Mouse (Mus musculus) adrenal gland, postnatal 14 days (tissue): Measurements from ENCODE around the gene Fam120b. TPM values are rescaled to one million over a fixed set of nuclear protein-coding genes. Genes with fewer than 3 reads are reported as not detected.
A peak's percentile ranks its signal among the peaks of the same experiment; 100 is the strongest.

ENCODE experiments used
- DNase-seq: peaks from one replicate; pipeline ENCODE4 v3.0.0; 2021; ENCODE audit warnings: mixed read lengths
- total RNA-seq: library from RNA; stranded (reverse); gene quantifications from 2 replicates; pipeline ENCODE4 v1.2.3, GENCODE M21; 2021

Fam120b gene
- total RNA-seq, 1 experiment from 2014 or later, result 17.3 TPM

GRCm38 (mm10) chr17:15379741-15380526 lies 16.1 kb upstream of the Fam120b start:
- no peak for DNase-seq

DNA sequence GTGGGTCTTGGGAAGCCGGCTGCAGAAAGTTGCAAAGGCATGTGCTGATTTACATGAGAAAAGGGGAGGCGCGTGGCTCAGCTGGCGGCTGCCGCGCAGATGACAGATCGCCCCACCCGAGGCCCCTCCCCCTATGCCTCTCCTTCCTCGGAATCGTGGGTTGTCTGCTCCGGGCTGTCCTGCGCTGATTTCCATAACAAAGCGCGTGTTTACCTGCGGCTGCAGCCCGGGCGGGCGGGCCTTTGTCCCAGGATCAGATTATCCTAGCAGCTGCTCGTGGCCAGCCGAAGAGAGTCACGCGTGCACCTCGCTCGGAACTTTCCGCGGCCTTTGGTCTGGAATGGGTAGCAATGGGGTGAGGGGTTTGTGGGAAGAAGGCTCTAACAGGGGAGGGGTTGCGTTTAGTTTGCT lies 15.4 kb upstream of the Fam120b start:
- DNase-seq, result peak; percentile 66

GRCm38 (mm10) chr17:15381092-15381860 lies 14.7 kb upstream of the Fam120b start:
- no peak for DNase-seq

DNA sequence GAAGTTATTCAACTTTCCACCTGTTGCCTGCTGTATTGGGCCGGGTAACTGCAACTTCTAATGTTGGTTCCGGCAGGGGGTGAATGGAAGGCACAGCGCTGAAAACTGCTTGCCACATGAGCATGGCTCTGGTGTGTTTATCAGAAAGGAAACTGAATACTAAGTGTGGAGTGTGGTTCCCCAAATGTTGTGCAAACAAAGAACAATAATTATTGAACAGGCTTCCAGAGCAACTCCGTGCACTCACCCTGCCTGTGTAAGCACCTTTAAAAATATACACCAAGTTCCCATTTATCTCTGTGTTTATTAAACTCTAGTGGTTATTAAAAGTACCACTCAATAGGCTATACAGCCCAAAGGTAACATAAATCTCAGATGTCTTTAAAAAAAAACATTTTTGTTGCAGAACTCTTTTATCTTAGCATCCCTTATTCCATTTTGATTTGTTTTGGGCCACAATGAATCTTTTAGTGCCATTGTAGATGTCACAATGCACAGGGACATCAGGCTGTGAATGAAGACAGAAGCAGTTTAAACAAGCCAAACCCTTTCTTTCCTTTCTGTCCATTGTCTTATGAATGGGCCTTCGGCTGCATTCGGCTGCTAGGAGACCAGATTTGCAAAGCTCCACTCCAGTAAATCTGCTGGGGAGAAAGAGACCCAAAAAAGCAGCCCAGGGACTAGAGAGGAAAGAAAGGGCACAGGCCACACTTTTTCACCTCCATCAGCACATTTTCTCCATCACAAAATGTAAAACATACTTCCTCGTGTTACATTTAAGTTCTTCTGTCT lies 13.9 kb upstream of the Fam120b start:
- DNase-seq, result no peak

DNA sequence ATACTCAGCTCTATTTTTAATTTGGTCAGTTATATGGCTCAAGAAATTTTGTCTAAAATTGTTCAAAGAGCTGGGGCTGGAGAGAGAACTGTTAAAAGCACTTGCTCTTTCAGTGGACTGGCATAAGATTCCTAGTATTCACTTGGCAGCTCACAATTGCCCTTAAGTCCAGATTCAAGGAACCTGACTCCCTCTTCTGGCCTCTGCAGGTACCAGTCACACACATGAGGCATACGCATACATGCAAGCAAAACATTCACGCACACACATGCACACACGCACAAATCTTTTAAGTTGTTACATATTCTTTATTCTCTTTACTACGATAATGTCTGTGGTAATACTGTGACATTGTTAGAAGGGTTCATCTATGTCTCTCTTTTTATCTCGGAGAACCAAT lies 12.6 kb upstream of the Fam120b start:
- DNase-seq, result no peak

- no peak for DNase-seq
Observed at GRCm38 (mm10) chr17:15388892-15389291, 7.1 kb upstream of the Fam120b start.

- DNase-seq, result no peak
Observed at GRCm38 (mm10) chr17:15389356-15389755, 6.6 kb upstream of the Fam120b start.

- DNase-seq, result no peak
Observed at GRCm38 (mm10) chr17:15401716-15402115, 5.7 kb downstream of the Fam120b start.

GRCm38 (mm10) chr17:15406576-15406975 lies 10.6 kb downstream of the Fam120b start:
- DNase-seq, result no peak

GRCm38 (mm10) chr17:15409261-15409660 lies 13.3 kb downstream of the Fam120b start:
- DNase-seq, result no peak

GRCm38 (mm10) chr17:15410861-15411260 lies 14.9 kb downstream of the Fam120b start:
- no peak for DNase-seq

DNA sequence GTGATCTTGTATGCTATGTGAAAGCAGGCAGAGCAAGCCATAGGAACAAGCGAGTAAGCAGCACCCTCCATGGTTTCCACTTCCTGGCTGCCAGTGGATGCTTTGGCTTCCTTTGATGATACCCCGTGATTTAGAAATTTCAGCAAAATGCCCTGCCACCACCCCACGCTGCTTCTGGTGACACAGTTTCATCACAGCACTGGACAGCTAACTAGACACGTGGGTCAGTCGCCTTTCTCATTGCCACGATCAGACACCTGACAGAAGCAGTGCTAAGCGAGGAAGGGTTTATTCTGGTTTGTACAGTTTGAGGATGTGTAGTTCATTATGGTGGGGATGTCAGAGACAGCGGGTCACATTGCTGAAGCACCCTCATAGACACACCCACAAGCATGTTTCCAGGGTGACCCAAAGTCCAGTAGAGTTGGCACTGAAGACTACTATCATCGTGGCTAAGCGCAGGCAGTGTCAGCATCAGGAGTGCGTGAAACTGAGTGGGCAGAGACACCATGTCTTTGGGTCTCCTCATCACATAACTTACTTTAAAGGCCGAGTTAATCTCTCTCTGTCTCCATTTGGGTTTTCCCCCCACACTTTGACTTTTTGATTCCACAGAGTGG lies 20.7 kb downstream of the Fam120b start:
- DNase-seq, result no peak

GRCm38 (mm10) chr17:15419534-15419933 lies 23.5 kb downstream of the Fam120b start:
- no peak for DNase-seq

DNA sequence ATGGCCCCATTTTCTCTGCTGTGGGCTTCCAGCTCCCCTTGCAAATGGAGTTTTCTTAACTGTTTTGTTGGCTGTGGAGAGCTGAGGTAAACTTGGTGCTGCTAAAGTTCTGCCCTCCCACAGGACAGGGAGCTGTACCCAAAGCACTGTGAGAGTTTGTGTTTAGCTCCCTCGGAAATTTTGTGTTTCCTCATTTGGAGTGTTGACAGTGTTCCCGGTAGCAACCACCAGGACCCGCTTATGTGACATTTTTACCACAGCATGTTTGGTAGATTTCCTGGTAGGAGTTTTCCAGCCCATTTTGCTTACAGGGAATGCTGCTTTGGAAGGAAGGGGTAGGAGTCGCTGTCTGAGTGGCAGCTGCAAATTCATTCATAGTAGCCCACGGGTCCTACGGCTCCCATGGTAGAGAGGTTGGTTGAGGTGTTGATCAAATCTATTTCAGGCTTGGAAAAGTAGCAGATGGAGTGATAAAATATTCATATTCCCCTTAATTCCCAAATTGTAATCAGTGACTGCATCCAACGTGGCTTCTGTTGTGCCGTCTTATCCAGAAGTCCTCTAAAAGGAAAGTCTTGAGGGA lies 24.1 kb downstream of the Fam120b start:
- no peak for DNase-seq

GRCm38 (mm10) chr17:15421446-15421845 lies 25.4 kb downstream of the Fam120b start:
- DNase-seq, result no peak

GRCm38 (mm10) chr17:15422666-15423065 lies 26.7 kb downstream of the Fam120b start:
- DNase-seq, result no peak

DNA sequence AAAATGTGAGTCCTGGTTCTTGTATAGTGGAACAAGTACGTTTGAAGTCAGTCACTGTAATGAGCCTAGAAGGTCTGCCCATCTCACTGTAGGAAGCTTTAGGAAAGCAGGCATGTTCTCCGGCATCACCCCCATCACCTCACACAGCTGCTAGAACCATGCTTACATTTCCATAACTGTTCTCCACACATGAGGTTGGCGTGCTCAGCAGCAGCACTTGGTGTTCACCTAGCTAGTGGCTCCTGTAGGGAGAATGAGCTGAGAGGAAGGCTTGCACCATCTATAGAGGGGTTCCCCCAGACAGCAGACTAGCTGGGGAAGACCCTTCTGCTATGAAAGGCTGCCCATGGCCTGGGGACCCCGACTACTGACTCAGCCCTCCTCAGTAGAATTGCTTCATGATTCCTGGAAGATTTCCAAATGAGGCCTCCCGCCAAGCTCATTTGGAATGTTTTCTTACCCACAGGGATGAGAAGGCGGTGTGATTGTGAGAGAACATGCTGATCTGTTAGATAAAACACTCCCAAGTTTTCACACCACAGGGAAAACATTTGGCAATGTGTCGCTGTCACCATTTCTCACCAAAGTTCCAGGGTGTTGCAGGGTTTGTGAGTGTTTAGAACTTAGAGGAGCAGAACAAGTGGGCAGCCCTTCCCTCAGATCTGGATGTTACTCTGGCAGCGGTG lies 27.2 kb downstream of the Fam120b start:
- DNase-seq, result peak; percentile 22

- no peak for DNase-seq
Observed at GRCm38 (mm10) chr17:15425931-15426330, 29.9 kb downstream of the Fam120b start.

DNA sequence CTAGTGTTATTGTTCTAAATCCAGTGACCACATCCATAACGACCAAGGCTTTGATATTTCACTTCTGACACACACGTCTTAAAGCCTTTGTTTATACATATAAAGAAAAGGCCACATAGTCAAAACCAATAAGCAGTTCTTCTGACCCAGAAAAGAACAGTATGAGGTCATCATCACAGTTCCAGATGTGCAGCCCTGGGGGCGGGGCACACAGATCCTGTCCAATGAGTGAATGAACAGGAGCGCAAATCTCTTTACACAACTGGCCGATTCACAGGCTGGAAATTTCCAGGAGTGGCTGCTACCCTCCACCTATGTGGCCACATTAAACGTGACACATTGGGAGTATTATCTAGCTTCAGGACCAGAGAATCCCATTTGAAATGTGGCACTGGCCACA lies 33.4 kb downstream of the Fam120b start:
- DNase-seq, result no peak

DNA sequence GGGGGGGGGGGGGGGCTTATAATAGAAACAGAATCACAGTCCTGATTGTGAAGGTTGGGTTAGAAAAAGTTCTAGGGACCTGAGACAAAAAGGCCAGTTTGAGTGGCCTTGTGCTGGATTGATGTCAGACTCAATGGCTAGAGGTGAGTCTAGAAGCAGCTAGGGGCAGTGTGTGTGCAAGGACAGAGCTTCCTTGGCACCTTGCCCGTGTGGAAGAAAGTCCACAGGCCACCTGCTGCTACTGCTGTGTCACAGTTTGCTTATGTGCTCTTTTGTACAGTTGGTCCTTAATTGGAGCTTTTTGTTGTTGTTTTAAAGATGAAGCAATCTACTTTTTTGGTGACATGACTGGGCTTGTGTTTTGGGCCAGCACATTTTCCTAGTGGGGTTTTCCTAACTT lies 33.9 kb downstream of the Fam120b start:
- DNase-seq, result peak; percentile 52

GRCm38 (mm10) chr17:15431021-15431514 lies 35.1 kb downstream of the Fam120b start:
- DNase-seq, result no peak
